Mouse (Mus musculus): ENCODE measurements around the gene Col6a2.

- TF ChIP-seq CTCF (IDR thresholded peaks at IDR 0.05; ENCODE audit: low read depth) (no peak), EP300 (IDR thresholded peaks at IDR 0.05; ENCODE audit: low read depth) (no peak)
These were observed 11.0 kb downstream of the Col6a2 start for GRCm38 (mm10) chr10:76612473-76612872.

Measured in liver, embryonic 14.5 days (tissue).